Mouse (Mus musculus) MEL (cell line): Measurements from ENCODE around the gene Casr. TPM values are rescaled to one million over a fixed set of nuclear protein-coding genes. Genes with fewer than 3 reads are reported as not detected.
A peak's percentile ranks its signal among the peaks of the same experiment; 100 is the strongest.

Source experiments
- DNase-seq: peaks from one replicate; pipeline ENCODE4 v3.0.0; 2011; ENCODE audit warnings: low read depth, low spot score
- H3K27ac ChIP-seq: 2 replicates; pipeline ENCODE4 v1.5.1; 2012; ENCODE audit warnings: low read depth, mild to moderate bottlenecking, control low read depth, low read length, moderate library complexity; ENCODE audit not compliant: control insufficient read depth
- H3K27me3 ChIP-seq, 2 experiments: fragments of 150-350 bp in 1 of 2; sonication (generic) in 1 of 2; 2 replicates each; pipeline ENCODE4 v1.6.1; 2012; ENCODE audit warnings: low read length in 2 of 2, mild to moderate bottlenecking in 2 of 2, improper control_type of control experiment in 1 of 2, moderate library complexity in 1 of 2; ENCODE audit not compliant: insufficient read depth in 2 of 2, control insufficient read depth in 1 of 2
- H3K36me3 ChIP-seq, 2 experiments: 2 replicates each; pipeline ENCODE4 v1.6.1; 2012 to 2014; ENCODE audit warnings: low read length in 2 of 2, improper control_type of control experiment in 1 of 2, inconsistent platforms in 1 of 2, mild to moderate bottlenecking in 1 of 2; ENCODE audit not compliant: insufficient read depth in 2 of 2, control insufficient read depth in 1 of 2
- H3K4me1 ChIP-seq, 2 experiments: fragments of 150-350 bp in 1 of 2; sonication (generic) in 1 of 2; 2 replicates each; pipeline ENCODE4 v1.6.1; 2012; ENCODE audit warnings: low read length in 2 of 2, improper control_type of control experiment in 1 of 2, mild to moderate bottlenecking in 1 of 2; ENCODE audit not compliant: insufficient read depth in 2 of 2, control insufficient read depth in 1 of 2
- H3K4me3 ChIP-seq, 2 experiments: fragments of 150-350 bp in 1 of 2; sonication (generic) in 1 of 2; 2 replicates each; pipeline ENCODE4 v1.5.1; 2012; ENCODE audit warnings: low read depth in 2 of 2, low read length in 2 of 2, mild to moderate bottlenecking in 2 of 2, moderate library complexity in 2 of 2, control low read depth in 1 of 2, improper control_type of control experiment in 1 of 2; ENCODE audit not compliant: control insufficient read depth in 1 of 2, insufficient read depth in 1 of 2
- H3K79me2 ChIP-seq: 2 replicates; pipeline ENCODE4 v1.6.1; 2012; ENCODE audit warnings: mild to moderate bottlenecking, low read length, moderate library complexity; ENCODE audit not compliant: control insufficient read depth, poor library complexity, insufficient read depth
- H3K9ac ChIP-seq: 2 replicates; pipeline ENCODE4 v1.6.1; 2012; ENCODE audit warnings: low read depth, mild to moderate bottlenecking, control low read depth, low read length, moderate library complexity; ENCODE audit not compliant: control insufficient read depth, poor library complexity, severe bottlenecking
- H3K9me3 ChIP-seq: fragments of 150-350 bp; sonication (generic); replicated peaks from 2 replicates; pipeline ENCODE4 v1.6.1; 2012; ENCODE audit warnings: mild to moderate bottlenecking, low read length, improper control_type of control experiment, moderate library complexity; ENCODE audit not compliant: insufficient read depth
- BHLHE40 ChIP-seq: IDR thresholded peaks from 2 replicates; pipeline ENCODE4 v1.6.1; 2012; ENCODE audit warnings: low read depth, mild to moderate bottlenecking, inconsistent platforms, low read length, improper control_type of control experiment, borderline replicate concordance
- CHD2 ChIP-seq: IDR thresholded peaks from 2 replicates; pipeline ENCODE4 v1.6.1; 2011; ENCODE audit warnings: low read length, improper control_type of control experiment
- E2F4 ChIP-seq: IDR thresholded peaks from 2 replicates; pipeline ENCODE4 v1.6.1; 2011; ENCODE audit warnings: low read depth, low read length, improper control_type of control experiment, borderline replicate concordance
- EP300 ChIP-seq, 2 experiments: IDR thresholded peaks; 2 replicates each; pipeline ENCODE4 v1.6.1; 2011; ENCODE audit warnings: improper control_type of control experiment in 2 of 2, low read length in 2 of 2, low read depth in 1 of 2, mild to moderate bottlenecking in 1 of 2
- ETS1 ChIP-seq: IDR thresholded peaks from 2 replicates; pipeline ENCODE4 v1.6.1; 2012; ENCODE audit warnings: low read depth, mild to moderate bottlenecking, inconsistent platforms, low read length, improper control_type of control experiment, moderate library complexity
- GABPA ChIP-seq: IDR thresholded peaks from 2 replicates; pipeline ENCODE4 v1.6.1; 2012; ENCODE audit warnings: low read depth, mild to moderate bottlenecking, inconsistent platforms, low read length, improper control_type of control experiment, moderate library complexity
- GATA1 ChIP-seq: IDR thresholded peaks from 2 replicates; pipeline ENCODE4 v1.6.1; 2011; ENCODE audit warnings: low read depth, low read length, improper control_type of control experiment
- HCFC1 ChIP-seq: IDR thresholded peaks from 2 replicates; pipeline ENCODE4 v1.6.1; 2012; ENCODE audit warnings: low read depth, mild to moderate bottlenecking, inconsistent platforms, low read length, improper control_type of control experiment, moderate library complexity
- JUND ChIP-seq: IDR thresholded peaks from 2 replicates; pipeline ENCODE4 v1.6.1; 2011; ENCODE audit warnings: low read depth, mild to moderate bottlenecking, improper control_type of control experiment, low read length
- MYC ChIP-seq: IDR thresholded peaks from 2 replicates; pipeline ENCODE4 v1.6.1; 2011; ENCODE audit warnings: low read depth, mild to moderate bottlenecking, low read length, improper control_type of control experiment, moderate library complexity
- NELFE ChIP-seq: IDR thresholded peaks from 2 replicates; pipeline ENCODE4 v1.6.1; 2011; ENCODE audit warnings: low read depth, low read length, improper control_type of control experiment
- NRF1 ChIP-seq: IDR thresholded peaks from 2 replicates; pipeline ENCODE4 v1.6.1; 2014; ENCODE audit warnings: low read depth, mild to moderate bottlenecking, inconsistent platforms, low read length, improper control_type of control experiment, moderate library complexity; ENCODE audit not compliant: poor library complexity, insufficient read depth, severe bottlenecking
- POLR2AphosphoS2 ChIP-seq: IDR thresholded peaks from 2 replicates; pipeline ENCODE4 v1.6.1; 2011; ENCODE audit warnings: low read length, improper control_type of control experiment
- POLR2AphosphoS5 ChIP-seq: IDR thresholded peaks from 2 replicates; pipeline ENCODE4 v1.6.1; 2012; ENCODE audit warnings: low read depth, borderline replicate concordance, mild to moderate bottlenecking, inconsistent platforms, low read length, moderate library complexity, mixed read lengths
- RAD21 ChIP-seq: IDR thresholded peaks from 2 replicates; pipeline ENCODE4 v1.6.1; 2011; ENCODE audit warnings: mild to moderate bottlenecking, low read depth, low read length, improper control_type of control experiment
- RCOR1 ChIP-seq: IDR thresholded peaks from 2 replicates; pipeline ENCODE4 v1.6.1; 2012; ENCODE audit warnings: low read depth, mild to moderate bottlenecking, inconsistent platforms, low read length, improper control_type of control experiment
- SIN3A ChIP-seq: IDR thresholded peaks from 2 replicates; pipeline ENCODE4 v1.6.1; 2012; ENCODE audit warnings: low read length, improper control_type of control experiment, inconsistent platforms
- SMC3 ChIP-seq: IDR thresholded peaks from 2 replicates; pipeline ENCODE4 v1.6.1; 2011; ENCODE audit warnings: low read depth, low read length, improper control_type of control experiment
- TAL1 ChIP-seq: IDR thresholded peaks from 2 replicates; pipeline ENCODE4 v1.6.1; 2012; ENCODE audit warnings: mild to moderate bottlenecking, inconsistent platforms, low read length, moderate library complexity, mixed read lengths
- TBP ChIP-seq: IDR thresholded peaks from 2 replicates; pipeline ENCODE4 v1.8.0; 2011; ENCODE audit warnings: low read depth, low read length, improper control_type of control experiment
- TCF12 ChIP-seq: IDR thresholded peaks from 2 replicates; pipeline ENCODE4 v1.6.1; 2014; ENCODE audit warnings: low read depth, mild to moderate bottlenecking, inconsistent platforms, low read length, improper control_type of control experiment, moderate library complexity
- USF1 ChIP-seq: IDR thresholded peaks from 2 replicates; pipeline ENCODE4 v1.6.1; 2014; ENCODE audit warnings: low read depth, mild to moderate bottlenecking, inconsistent platforms, low read length, improper control_type of control experiment, moderate library complexity
- ZC3H11A ChIP-seq: IDR thresholded peaks from 2 replicates; pipeline ENCODE4 v1.6.1; 2012; ENCODE audit warnings: low read depth, mild to moderate bottlenecking, inconsistent platforms, low read length, improper control_type of control experiment
- ZKSCAN1 ChIP-seq: IDR thresholded peaks from 2 replicates; pipeline ENCODE4 v1.6.1; 2012; ENCODE audit warnings: low read depth, mild to moderate bottlenecking, inconsistent platforms, low read length, improper control_type of control experiment, moderate library complexity
- polyA plus RNA-seq, 2 experiments: library from polyadenylated mRNA; stranded (reverse) in 1 of 2; unstranded in 1 of 2; fragments of >175 nt in 1 of 2; fragments of >200 nt in 1 of 2; gene quantifications; 2 replicates each; pipeline versions ENCODE4 v1.2.1 to v1.2.4; 2012; ENCODE audit warnings: low replicate concordance in 2 of 2, low read depth in 1 of 2; ENCODE audit not compliant: insufficient read length in 2 of 2, insufficient read depth in 1 of 2, missing spikeins in 1 of 2
- total RNA-seq: library from RNA; depleted of rRNA; stranded (reverse); fragments of 300-350 nt; gene quantifications from 2 replicates; pipeline ENCODE4 v1.2.3, GENCODE M21; 2012

Casr gene
- total and polyA plus RNA-seq, 3 experiments, result not detected

DNA sequence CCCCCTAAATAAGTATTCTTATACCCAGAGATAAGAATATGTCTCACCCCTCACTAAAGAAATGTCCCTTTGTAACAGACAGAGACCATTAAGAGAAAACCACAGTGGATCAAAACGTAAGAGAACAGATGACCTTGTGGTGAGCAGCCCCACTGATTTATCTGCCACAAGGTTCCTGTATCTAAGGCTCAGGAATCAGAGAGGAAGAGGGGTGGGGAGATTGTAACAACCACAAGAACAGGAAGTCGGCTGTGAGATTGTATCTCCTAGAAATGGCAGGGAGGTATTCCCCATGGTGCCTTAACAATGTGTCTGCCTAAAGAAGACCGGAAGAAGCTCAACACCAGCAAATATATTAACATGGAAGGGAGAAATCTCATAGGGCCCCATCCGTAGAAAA, 26.0 kb upstream of the Casr start:
- Histone ChIP-seq H3K27ac (no peak overlapping the region), H3K9ac (no peak overlapping the region), H3K27me3 (no peaks in the 10 kb centered on the region), H3K4me3 (no peak overlapping the region), H3K9me3 (no peaks in the 10 kb centered on the region), H3K36me3 (no peaks in the 10 kb centered on the region), H3K79me2 (no peaks in the 10 kb centered on the region), H3K4me1 (no peaks in the 10 kb centered on the region)
- peak; percentile 84 for TF ChIP-seq RCOR1
- TF ChIP-seq RAD21, result no peak
- peak in 1 of 2 experiments; percentile 33; a peak in 1 of 4 replicates for TF ChIP-seq EP300 (IDR thresholded peaks at IDR 0.05; ENCODE audit: low read depth in 1 of 2, low read length in 2 of 2)
- no peak for TF ChIP-seq USF1
- TF ChIP-seq POLR2AphosphoS5, result no peak
- no peak for TF ChIP-seq JUND
- no peak for TF ChIP-seq SIN3A
- TF ChIP-seq HCFC1, result no peak
- peak; percentile 26; the same call in 1 of the 2 replicates for TF ChIP-seq GATA1
- peak; percentile 20 for DNase-seq

DNA sequence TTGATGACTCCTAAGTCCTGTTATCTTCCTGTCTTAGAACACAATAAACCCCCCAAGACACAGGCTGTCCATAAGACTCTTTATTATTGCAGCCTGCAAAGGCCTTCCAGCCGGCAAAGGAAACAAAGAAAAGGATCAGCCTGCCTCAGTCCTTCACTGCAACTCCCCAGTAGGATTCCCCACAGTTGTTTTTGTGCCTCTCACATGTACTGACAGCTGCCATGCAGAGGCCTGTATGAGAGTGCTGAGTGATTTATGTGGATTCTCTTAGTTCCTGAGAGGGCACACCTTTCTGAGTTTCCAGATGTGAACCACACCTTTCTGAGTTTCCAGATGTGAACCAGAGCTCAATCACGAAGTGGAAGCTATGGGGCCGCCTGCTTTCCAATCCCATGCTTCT, 20.1 kb upstream of the Casr start:
- H3K9ac ChIP-seq, result no peak overlapping the region
- H3K36me3 ChIP-seq, result no peaks in the 10 kb centered on the region
- no peak overlapping the region for H3K4me3 ChIP-seq
- DNase-seq, result no peak
- H3K27me3 ChIP-seq, result no peaks in the 10 kb centered on the region
- H3K4me1 ChIP-seq, result no peaks in the 10 kb centered on the region
- no peaks in the 10 kb centered on the region for H3K9me3 ChIP-seq
- TF ChIP-seq SMC3 (no peak), NELFE (no peak), POLR2AphosphoS2 (no peak), JUND (no peak), E2F4 (no peak), ETS1 (no peak), EP300 (IDR thresholded peaks at IDR 0.05; ENCODE audit: low read depth in 1 of 2, low read length in 2 of 2) (no peak), POLR2AphosphoS5 (no peak), ZKSCAN1 (no peak), TBP (no peak), BHLHE40 (no peak), GABPA (no peak), MYC (no peak), CHD2 (no peak), NRF1 (no peak), TCF12 (no peak), ZC3H11A (no peak), TAL1 (no peak)
- H3K27ac ChIP-seq, result no peak overlapping the region
- no peaks in the 10 kb centered on the region for H3K79me2 ChIP-seq
